Mouse (Mus musculus) regulatory T cell (primary cell): ENCODE measurements at regions not wholly inside any gene's neighbourhood (a gene's known extent, or its start where the extent isn't known, plus 50 kb on each side); places are given as distances from the start of the nearest gene placed in this dataset.

ENCODE experiments used
- in situ Hi-C: fragments of 300-600 bp; cut with MboI, MseI; formaldehyde crosslinking; loops from one replicate; pipeline ENCODE4 v1.15.1; 2025; ENCODE audit warnings: high pct_unique_total_duplicates

- in situ Hi-C loops = no loop called here
Measured at GRCm38 (mm10) chr13:71653939-71654467, 309.5 kb downstream of the Irx1 start.

- in situ Hi-C loops = no loop called here
Measured at GRCm38 (mm10) chr13:71653212-71653938, 310.1 kb downstream of the Irx1 start.

- in situ Hi-C loops = no loop called here
Measured at GRCm38 (mm10) chr13:71649876-71650275, 313.6 kb downstream of the Irx1 start.

DNA sequence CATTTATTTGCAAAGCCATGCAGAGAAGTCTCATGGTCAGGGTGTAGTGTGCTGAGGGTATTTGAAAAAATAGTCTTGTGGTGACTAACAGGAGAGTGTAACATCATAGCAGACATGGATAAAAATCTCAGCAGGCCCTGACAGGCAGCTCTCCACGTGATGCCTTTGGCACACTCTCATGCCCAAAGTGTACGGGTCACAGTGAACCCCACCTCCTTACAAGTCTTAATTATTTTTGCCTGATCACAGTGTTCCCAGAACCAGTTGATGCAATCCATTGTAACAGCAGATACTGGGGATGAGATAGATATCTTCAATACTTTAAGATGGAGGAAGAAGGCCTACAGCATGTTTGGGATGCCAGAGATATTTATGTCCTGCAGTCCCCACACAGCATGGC lies 314.5 kb downstream of the Irx1 start:
- in situ Hi-C loops = no loop called here

DNA sequence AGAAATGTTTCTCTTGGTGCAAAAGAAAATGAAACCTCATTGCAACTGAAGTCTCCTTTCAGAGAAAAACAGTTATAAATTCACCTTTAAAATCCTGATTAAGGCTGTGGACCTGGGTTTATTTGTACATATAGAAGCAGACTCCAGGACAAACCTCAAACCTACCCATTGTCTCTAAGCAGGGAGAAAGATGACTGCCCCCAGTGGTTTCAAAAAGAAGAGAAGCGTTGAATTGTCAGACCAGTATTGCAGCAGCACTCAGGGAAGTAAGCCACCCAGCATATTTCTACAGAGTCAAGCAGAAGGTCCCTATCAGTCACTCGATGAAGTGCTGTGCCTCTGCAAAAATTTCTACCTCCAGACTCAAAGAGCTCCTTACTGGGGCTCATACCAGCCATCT lies 332.1 kb downstream of the Irx1 start:
- in situ Hi-C loops = no loop called here

GRCm38 (mm10) chr13:71617198-71617597 lies 346.3 kb downstream of the Irx1 start:
- in situ Hi-C loops = no loop called here

DNA sequence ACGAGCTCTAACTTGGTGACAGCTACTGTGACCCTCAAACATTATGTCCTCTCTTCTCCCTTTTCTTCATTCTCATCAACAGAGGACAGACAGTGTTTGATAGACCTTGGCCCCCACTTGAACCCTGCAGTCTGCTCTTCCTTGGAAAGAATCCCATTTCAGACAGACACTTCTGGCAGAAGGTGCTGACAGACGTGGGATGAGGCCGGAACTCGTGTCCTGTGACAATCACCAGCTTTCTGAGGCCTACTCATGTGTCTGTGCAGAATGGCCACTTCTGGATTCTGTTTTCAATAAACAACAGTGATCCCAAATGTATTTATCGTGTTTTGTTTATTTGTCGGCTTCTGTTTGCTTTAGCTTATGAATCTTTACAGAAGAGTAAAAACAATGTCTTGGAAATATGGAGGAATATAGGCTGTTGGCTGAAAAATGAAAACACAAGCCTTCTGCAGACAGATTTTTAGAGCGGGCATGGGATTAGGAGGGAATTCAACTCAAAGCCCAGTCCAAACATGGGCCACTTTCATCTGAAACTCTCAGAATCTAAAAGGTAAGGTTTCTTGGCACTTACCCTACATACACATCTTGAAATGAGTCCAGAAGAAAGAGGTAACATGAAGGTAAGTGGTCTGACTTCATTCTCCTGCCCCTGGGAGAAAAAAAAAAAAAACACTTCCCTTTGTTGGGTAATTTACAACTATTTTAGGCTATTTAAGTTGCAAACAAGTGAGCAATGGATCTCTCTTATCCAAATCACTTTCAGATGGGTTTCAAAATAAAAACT lies 350.9 kb downstream of the Irx1 start:
- in situ Hi-C loops = no loop called here

GRCm38 (mm10) chr13:71582486-71582885 lies 381.0 kb downstream of the Irx1 start:
- in situ Hi-C loops = no loop called here

DNA sequence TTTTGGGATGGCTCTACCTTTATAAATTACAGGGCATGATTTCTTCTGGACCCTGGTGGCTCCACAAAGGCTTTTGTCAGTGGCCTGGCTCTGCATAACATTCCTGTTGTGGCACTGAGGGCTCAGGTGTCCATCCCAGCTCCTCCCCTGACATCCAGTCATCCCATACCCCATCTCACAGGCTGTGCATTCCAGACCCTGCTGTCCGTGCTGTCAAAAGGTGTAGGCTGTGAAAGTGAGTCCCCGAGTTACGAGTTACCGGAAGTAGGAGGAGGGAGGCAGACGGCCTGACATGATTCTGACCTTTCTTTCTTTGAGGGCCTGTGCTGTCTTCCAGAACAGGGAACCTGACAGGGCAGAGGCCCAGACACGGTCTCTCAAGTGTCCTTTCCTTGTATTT lies 397.6 kb downstream of the Irx1 start:
- in situ Hi-C loops = no loop called here

DNA sequence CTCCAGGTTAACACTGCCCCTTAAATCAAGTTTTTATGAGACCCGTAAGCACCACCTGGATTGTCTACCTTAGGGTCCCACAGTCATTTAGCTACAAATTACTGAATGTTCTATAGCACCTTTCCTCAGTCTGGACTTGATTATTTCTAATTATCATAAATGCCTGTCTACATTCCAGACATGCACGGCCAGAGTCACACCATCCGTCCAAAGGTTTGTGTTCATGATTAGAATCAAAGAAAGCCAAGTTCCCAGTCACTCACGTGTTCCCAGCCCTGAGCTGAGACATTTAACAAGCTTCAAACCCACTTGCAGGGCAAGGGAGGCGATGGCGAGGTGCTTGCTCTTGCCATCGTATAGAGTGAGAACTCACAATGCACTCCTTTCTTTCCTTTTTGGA lies 398.1 kb downstream of the Irx1 start:
- in situ Hi-C loops = no loop called here

- in situ Hi-C loops = no loop called here
Measured at GRCm38 (mm10) chr13:71558477-71559215, 404.9 kb downstream of the Irx1 start.

GRCm38 (mm10) chr13:71555471-71555870 lies 408.1 kb downstream of the Irx1 start:
- in situ Hi-C loops = no loop called here

DNA sequence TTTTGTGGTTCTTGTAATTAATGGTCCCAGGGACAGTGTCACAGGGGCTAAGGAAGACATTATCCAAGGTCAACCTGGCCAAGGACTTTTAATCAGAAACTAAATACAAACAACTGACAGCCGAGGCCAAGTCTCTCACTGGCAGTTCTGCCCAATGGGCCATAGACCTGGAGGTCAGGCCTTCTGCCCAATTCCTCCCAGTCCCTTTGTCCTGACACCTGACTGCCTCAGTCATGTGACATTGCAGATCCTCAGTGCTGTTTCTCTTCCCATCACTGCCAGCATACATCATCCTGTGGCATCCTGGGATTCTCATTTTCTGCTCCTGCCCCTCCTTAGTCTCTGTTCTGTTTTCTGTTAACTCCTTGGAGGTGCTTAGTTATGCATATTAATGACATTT lies 413.4 kb downstream of the Irx1 start:
- in situ Hi-C loops = no loop called here

GRCm38 (mm10) chr13:71549206-71549831 lies 414.2 kb downstream of the Irx1 start:
- in situ Hi-C loops = no loop called here

- in situ Hi-C loops = no loop called here
Measured at GRCm38 (mm10) chr13:71538226-71538625, 425.3 kb downstream of the Irx1 start.

DNA sequence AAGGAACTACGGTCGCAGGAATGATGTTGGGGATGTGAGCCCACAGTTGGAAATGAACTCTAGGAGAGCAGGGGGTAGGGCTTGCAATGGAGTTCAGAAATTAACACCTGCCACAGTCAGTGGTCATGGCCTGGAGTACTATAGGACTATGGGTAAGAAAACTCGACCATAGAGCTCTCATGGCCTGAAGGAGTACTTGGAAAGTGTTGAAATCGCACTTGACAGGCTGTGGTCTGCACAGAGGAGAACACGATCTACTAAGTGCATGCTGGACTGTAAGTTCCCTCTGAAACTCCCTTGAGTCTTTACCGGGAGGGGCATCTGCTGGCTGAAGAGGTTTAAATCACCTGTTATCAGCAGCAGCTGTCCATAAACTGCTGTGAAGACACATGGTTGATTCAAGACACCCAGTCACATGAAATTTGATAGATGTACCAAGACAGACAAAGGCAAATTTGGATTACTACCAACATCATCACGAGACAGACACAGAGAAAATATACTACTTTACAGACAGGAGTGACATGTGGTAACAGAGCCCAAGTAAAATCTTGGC lies 430.6 kb downstream of the Irx1 start:
- in situ Hi-C loops = no loop called here

- in situ Hi-C loops = no loop called here
Measured at GRCm38 (mm10) chr13:71529397-71530122, 434.0 kb downstream of the Irx1 start.

- in situ Hi-C loops = no loop called here
Measured at GRCm38 (mm10) chr13:71517776-71518175, 445.7 kb downstream of the Irx1 start.

- in situ Hi-C loops = no loop called here
Measured at GRCm38 (mm10) chr13:71513204-71513603, 450.3 kb downstream of the Irx1 start.

DNA sequence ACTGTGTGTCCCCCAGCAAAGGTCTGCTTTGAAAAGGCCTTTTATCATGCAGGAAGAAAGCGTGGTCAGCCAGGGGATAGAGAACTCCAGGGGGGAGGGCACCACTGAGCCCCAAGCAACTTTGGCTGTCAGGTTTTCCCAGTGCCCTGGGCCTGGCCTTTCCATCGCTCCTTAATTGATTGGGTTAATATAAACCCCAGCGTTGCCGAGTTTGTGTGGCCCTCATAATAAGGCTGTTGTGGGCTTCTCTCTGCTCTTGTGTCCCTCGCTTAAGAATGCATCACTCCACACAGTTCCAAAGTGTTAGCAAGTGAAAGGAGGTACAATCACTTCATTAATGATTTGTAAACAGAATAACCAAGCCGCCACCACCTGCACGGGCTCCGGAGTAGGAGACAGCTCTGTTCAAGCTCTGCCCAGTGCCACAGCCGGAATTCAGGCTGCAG lies 455.5 kb downstream of the Irx1 start:
- in situ Hi-C loops = no loop called here
